Mouse (Mus musculus) spleen, adult 18-20 months (tissue): ENCODE results near the gene Anxa8.

Experiments
- DNase-seq, 2 experiments: peaks; one replicate each; pipeline ENCODE4 v3.0.0; 2022; ENCODE audit warnings: mixed read lengths in 2 of 2

The Anxa8 gene

DNA sequence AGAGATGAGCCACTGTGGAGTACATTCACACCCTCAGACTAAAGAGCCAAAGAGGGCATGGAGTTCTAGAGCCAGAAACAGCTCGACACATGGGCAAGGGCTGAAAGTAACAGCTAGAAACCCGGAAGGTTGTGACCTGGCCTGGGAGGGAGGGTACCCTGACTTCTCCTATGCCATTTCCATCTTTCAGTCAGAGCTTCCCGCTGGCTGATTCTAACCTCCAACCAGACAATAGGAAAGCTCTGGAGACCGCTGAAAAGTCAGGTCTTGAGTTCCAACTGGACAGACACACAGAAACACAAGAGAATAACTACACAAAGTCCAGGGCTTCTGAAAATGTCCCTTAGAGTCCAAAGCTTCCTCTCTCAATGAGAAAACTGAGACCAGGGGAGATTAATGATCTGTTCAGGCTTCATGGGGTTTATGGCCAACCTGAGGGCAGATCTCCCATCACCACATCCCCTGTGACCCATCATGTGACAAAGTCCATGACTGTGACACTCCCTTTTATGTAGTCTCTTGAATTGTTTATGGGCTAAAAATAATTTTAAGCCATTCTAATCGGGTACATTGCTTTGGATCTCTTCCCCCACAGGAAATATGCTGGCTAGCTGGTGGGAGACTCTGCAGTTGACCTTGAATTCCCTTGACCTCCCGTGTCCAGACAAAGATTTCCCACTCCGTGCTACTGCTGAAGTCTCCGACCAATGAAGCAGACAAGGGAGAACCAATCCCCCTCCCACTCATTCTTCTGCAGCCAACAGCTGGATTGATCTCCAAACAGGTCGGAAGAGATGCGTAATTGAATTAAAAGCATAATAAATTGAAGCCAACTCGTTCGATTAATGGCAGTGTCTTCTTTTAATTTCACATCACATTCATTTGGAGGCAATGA is 34.5 kb downstream of the Anxa8 start:
- DNase-seq, result no peak

DNA sequence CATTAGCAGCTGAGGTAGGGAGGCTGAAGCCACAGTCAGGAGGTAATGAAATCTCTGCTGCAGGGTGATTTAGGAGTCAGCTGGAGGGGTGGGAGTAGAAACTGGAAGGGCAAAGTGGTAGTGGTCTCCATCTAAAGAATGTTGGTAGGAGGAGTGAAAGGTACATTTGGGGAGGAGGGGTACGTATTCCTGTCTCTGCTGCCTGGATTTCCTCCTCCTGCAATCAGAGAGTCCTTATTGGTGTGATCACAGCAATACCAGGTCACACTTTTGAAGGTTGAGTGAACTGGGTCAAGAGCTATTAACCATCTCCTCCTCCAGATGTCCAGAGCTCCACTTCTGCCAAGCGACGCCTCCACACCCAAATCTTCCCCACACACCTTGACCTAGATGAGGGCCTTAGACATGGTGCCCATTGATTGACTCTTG is 35.2 kb downstream of the Anxa8 start:
- DNase-seq, result no peak

DNA sequence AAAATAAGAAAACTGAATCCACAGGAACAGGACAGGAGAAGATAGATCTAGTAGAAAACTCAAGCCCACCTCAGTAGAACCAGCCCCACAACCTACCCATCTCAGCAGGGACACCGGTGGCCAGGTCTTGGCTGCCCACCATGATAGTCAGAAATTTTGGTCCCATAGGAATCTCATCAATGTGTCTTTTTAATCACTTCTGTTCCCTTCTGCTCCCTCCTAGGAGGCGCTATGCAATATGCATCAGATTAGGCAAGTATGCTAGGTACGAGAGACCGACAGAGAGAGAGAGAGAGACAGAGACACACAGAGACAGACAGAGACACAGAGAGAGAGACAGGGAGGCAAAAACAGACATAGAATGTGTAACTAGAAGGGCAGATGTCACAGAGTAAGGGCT is 35.9 kb downstream of the Anxa8 start:
- no peak for DNase-seq

- DNase-seq, result no peak
Observed at GRCm38 (mm10) chr14:34131216-34131615, 45.4 kb downstream of the Anxa8 start.

GRCm38 (mm10) chr14:34135391-34135790 is 49.6 kb downstream of the Anxa8 start:
- no peak for DNase-seq

- DNase-seq, result no peak
Observed at GRCm38 (mm10) chr14:34139671-34140664, 54.2 kb downstream of the Anxa8 start.

DNA sequence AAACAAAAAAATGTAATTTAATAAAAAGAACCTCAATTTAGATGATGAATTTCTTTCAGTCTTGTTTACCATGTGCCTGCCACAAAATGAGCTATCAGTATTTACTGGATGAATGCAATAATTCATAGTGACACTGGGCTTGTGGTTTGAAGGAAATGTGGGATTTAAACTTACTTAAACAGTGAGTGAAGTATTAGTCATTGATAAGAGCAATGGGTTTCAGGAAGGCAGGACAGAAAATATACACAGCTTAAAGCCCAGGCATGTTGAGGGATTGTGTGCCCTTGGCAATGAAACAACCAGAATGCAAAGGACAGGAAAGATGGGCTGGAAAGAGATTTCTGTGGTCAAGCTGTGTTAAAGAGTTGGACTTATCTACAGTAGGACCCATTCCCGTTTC is 56.5 kb downstream of the Anxa8 start:
- DNase-seq, result no peak

GRCm38 (mm10) chr14:34142915-34143314 is 57.1 kb downstream of the Anxa8 start:
- DNase-seq, result no peak
